Mouse (Mus musculus): ENCODE results near the gene Utp11. TPM values are rescaled to one million over a fixed set of nuclear protein-coding genes. Genes with fewer than 3 reads are reported as not detected.

The Utp11 gene
- polyA plus RNA-seq, 1 experiment from 2014 or later, result 63.0 TPM

GRCm38 (mm10) chr4:124644974-124645433 lies 48.4 kb downstream of the Utp11 start:
- no peaks in the 10 kb centered on the region for H3K36me3 ChIP-seq
- no peaks in the 10 kb centered on the region for H3K9me3 ChIP-seq
- H3K4me1 ChIP-seq, result peaks cover 23% of the 10 kb centered on the region
- H3K9ac ChIP-seq (replicated peaks), result no peak overlapping the region
- H3K27ac ChIP-seq (replicated peaks), result no peak overlapping the region
- H3K27me3 ChIP-seq, result peaks cover 59% of the 10 kb centered on the region
- ATAC-seq (ENCODE audit: low FRiP score, low read depth), result no peak
- 11% methylated on average over 3 of the region's 3 CpGs for WGBS
- H3K4me3 ChIP-seq, result no peak overlapping the region
- no peak overlapping the region for H3K4me2 ChIP-seq (replicated peaks)

- no peaks in the 10 kb centered on the region for H3K36me3 ChIP-seq
- no peak overlapping the region for H3K4me3 ChIP-seq
Measured at GRCm38 (mm10) chr4:124643859-124644258, 49.5 kb downstream of the Utp11 start.

DNA sequence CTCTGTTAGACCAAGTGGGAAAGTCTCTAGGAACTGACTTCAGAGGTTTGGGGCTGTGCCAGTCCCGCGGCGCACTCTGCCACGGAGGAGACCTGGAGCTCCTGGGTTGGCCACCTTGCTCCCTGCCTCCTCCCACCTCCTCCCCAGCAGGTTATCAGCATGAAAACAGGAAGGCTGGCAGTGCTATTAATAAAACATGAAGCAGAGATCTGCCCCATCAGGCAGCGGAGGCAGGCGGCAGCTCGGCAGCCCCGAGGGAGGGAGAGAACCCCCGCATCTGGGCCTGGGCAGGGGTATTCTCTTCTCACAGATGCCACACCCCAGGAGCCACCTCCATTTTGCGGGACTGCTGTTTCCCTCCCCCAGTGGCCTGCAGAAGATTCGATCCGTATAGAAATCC lies 53.7 kb downstream of the Utp11 start:
- peaks cover 29% of the 10 kb centered on the region for H3K27me3 ChIP-seq
- H3K9ac ChIP-seq (replicated peaks), result 0 out of 2 replicates have a peak overlapping the region, but pooled peaks have one; percentile 1
- ATAC-seq (ENCODE audit: low FRiP score, low read depth), result no peak
- WGBS, result 23% methylated on average over 12 of the region's 12 CpGs
- H3K4me1 ChIP-seq, result peaks cover 9% of the 10 kb centered on the region; the same call in 1 of the 2 replicates
- H3K4me3 ChIP-seq, result no peak overlapping the region
- no peaks in the 10 kb centered on the region for H3K9me3 ChIP-seq
- H3K27ac ChIP-seq (replicated peaks), result no peak overlapping the region
- no peaks in the 10 kb centered on the region for H3K36me3 ChIP-seq
- 0 out of 2 replicates have a peak overlapping the region, but pooled peaks have one; percentile 18 for H3K4me2 ChIP-seq (replicated peaks)

More at GRCm38 (mm10) chr4:124643859-124644258, 49.5 kb downstream of the Utp11 start:
- ATAC-seq (ENCODE audit: low FRiP score, low read depth), result no peak
- WGBS, result 96% methylated on average over 9 of the region's 9 CpGs
- H3K9ac ChIP-seq (replicated peaks), result no peak overlapping the region
- H3K4me2 ChIP-seq (replicated peaks), result no peak overlapping the region
- H3K4me1 ChIP-seq, result peaks cover 29% of the 10 kb centered on the region
- H3K27ac ChIP-seq (replicated peaks), result no peak overlapping the region
- H3K9me3 ChIP-seq, result no peaks in the 10 kb centered on the region
- H3K27me3 ChIP-seq, result peaks cover 50% of the 10 kb centered on the region

DNA sequence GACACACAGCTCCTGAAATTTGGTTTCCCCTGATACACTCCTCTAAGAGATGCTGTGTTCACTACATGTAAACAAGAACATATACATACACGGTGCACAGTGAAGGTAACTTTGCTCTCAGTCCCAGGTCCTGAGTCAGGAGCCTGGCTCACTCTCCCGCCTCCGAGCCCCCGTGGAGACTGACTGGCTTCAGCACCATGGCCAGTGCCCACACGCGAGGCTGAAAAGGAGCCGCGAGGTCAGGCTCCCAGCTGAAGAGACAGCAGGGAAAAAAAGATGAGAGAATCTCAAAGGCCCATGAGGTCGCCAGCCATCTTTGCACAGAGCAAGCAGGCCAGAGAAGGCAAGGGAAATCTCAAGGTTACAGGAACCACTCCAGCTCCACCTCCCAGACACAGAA lies 60.1 kb downstream of the Utp11 start:
- Histone ChIP-seq H3K27me3 (peaks cover 14% of the 10 kb centered on the region; the same call in 1 of the 2 replicates), H3K9me3 (no peaks in the 10 kb centered on the region), H3K27ac (replicated peaks) (no peak overlapping the region), H3K4me1 (no peaks in the 10 kb centered on the region), H3K4me2 (replicated peaks) (no peak overlapping the region), H3K4me3 (no peak overlapping the region), H3K9ac (replicated peaks) (no peak overlapping the region), H3K36me3 (no peaks in the 10 kb centered on the region)
- 9% methylated on average over 9 of the region's 9 CpGs for WGBS
- no peak for ATAC-seq (ENCODE audit: low FRiP score, low read depth)

- no peaks in the 10 kb centered on the region for H3K9me3 ChIP-seq
- no peaks in the 10 kb centered on the region for H3K36me3 ChIP-seq
- no peak overlapping the region for H3K4me2 ChIP-seq (replicated peaks)
- no peak overlapping the region for H3K9ac ChIP-seq (replicated peaks)
- ATAC-seq (ENCODE audit: low FRiP score, low read depth), result no peak
- H3K4me3 ChIP-seq, result no peak overlapping the region
- H3K27me3 ChIP-seq, result peaks cover 14% of the 10 kb centered on the region; the same call in 1 of the 2 replicates
- H3K4me1 ChIP-seq, result no peaks in the 10 kb centered on the region
- WGBS, result 70% methylated on average over 10 of the region's 10 CpGs
- no peak overlapping the region for H3K27ac ChIP-seq (replicated peaks)
Measured at GRCm38 (mm10) chr4:124632856-124633255, 60.5 kb downstream of the Utp11 start.

GRCm38 (mm10) chr4:124631456-124631855 lies 61.9 kb downstream of the Utp11 start:
- Histone ChIP-seq H3K9me3 (no peaks in the 10 kb centered on the region), H3K4me2 (replicated peaks) (no peak overlapping the region), H3K27ac (replicated peaks) (no peak overlapping the region), H3K36me3 (no peaks in the 10 kb centered on the region), H3K4me1 (peaks cover 4% of the 10 kb centered on the region), H3K4me3 (no peak overlapping the region), H3K9ac (replicated peaks) (no peak overlapping the region), H3K27me3 (peaks cover 7% of the 10 kb centered on the region; the same call in 1 of the 2 replicates)
- no peak for ATAC-seq (ENCODE audit: low FRiP score, low read depth)
- WGBS, result 74% methylated on average over 4 of the region's 4 CpGs

MicroRNA genes within 50 kb of the gene (microRNA counts, 519-probe panel; counts per million panel counts)
- not detected for microRNA mmu-miR-697

Small RNAs within 50 kb of the gene (microRNA-seq; reads per million reads assigned to microRNA genes)
- gene Gm24721 (not detected), gene Mir697 (not detected)

Other genes starting within 250 kb of the Utp11 start
- gene 3100002H09Rik, start 82.8 kb downstream of the Utp11 start, polyA plus RNA-seq (2016; fragmentation: Nextera tagmentation; extraction: Ambion mirVana), result 1.1 and 1.6 TPM in 2 replicates
- gene Pou3f1, start 36.8 kb downstream of the Utp11 start, polyA plus RNA-seq (2016; fragmentation: Nextera tagmentation; extraction: Ambion mirVana), result 26.2 and 30.5 TPM in 2 replicates
- gene Fhl3, start 7.1 kb upstream of the Utp11 start, polyA plus RNA-seq (2016; fragmentation: Nextera tagmentation; extraction: Ambion mirVana), result 2.6 and 4.1 TPM in 2 replicates
- gene Sf3a3, start 21.2 kb upstream of the Utp11 start, polyA plus RNA-seq (2016; fragmentation: Nextera tagmentation; extraction: Ambion mirVana), result 194 and 195 TPM in 2 replicates
- gene Inpp5b, start 48.2 kb upstream of the Utp11 start, polyA plus RNA-seq (2016; fragmentation: Nextera tagmentation; extraction: Ambion mirVana), result 25.2 and 28.8 TPM in 2 replicates
- 15.1 and 18.0 TPM in 2 replicates for gene Mtf1, start 108.5 kb upstream of the Utp11 start, polyA plus RNA-seq (2016; fragmentation: Nextera tagmentation; extraction: Ambion mirVana)
- gene Yrdc, start 157.1 kb upstream of the Utp11 start, polyA plus RNA-seq (2016; fragmentation: Nextera tagmentation; extraction: Ambion mirVana), result 48.4 and 49.3 TPM in 2 replicates
- 69.1 and 72.4 TPM in 2 replicates for gene 1110065P20Rik, start 157.6 kb upstream of the Utp11 start, polyA plus RNA-seq (2016; fragmentation: Nextera tagmentation; extraction: Ambion mirVana)
- gene Maneal, start 168.6 kb upstream of the Utp11 start, polyA plus RNA-seq (2016; fragmentation: Nextera tagmentation; extraction: Ambion mirVana), result 7.1 and 7.9 TPM in 2 replicates
- gene Epha10, start 187.3 kb upstream of the Utp11 start, polyA plus RNA-seq (2016; fragmentation: Nextera tagmentation; extraction: Ambion mirVana), result 12.3 and 13.3 TPM in 2 replicates
- gene 9930104L06Rik, start 243.4 kb upstream of the Utp11 start, polyA plus RNA-seq (2016; fragmentation: Nextera tagmentation; extraction: Ambion mirVana), result 17.0 and 18.1 TPM in 2 replicates
- gene Cdca8, start 245.7 kb upstream of the Utp11 start, polyA plus RNA-seq (2016; fragmentation: Nextera tagmentation; extraction: Ambion mirVana), result 190 and 207 TPM in 2 replicates